Mouse (Mus musculus) urinary bladder, postnatal 4 days (tissue): ENCODE measurements at regions not wholly inside any gene's neighbourhood (a gene's known extent, or its start where the extent isn't known, plus 50 kb on each side); places are given as distances from the start of the nearest gene placed in this dataset.
"Not testable (repeated sequence)": the region's sequence is repeated elsewhere in the genome, so short reads cannot be mapped to it uniquely, and the experiment has no call there.

ENCODE experiments used
- DNase-seq, 2 experiments: peaks; one replicate each; pipeline ENCODE4 v3.0.0; 2021 to 2022; ENCODE audit warnings: low spot score in 2 of 2

DNA sequence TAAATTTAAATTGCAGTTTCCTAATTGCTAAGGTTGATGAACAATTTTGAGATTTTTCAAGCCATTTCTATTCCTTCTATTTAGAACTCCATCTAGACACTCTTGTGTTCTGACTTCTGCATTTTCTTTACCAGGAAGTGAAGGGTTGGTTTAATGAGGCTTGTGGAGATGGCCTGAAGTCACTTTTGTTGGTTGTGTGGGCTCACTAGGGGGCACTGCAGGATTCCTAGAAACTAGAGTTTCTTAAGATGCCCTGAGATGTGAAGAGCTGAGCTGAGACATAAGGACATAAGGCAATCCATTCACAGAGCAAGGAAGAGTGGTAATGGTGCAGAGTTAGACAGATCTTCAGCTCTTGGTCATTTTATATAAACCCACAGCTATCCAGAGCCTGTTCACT, 656.6 kb downstream of the Dad1 start:
- DNase-seq = not testable (repeated sequence)

GRCm38 (mm10) chr14:53590601-53591000, 663.3 kb downstream of the Dad1 start:
- not testable (repeated sequence) for DNase-seq

GRCm38 (mm10) chr14:53582528-53582927, 671.4 kb downstream of the Dad1 start:
- not testable (repeated sequence) for DNase-seq

GRCm38 (mm10) chr14:53581734-53582133, 672.2 kb downstream of the Dad1 start:
- not testable (repeated sequence) for DNase-seq

DNA sequence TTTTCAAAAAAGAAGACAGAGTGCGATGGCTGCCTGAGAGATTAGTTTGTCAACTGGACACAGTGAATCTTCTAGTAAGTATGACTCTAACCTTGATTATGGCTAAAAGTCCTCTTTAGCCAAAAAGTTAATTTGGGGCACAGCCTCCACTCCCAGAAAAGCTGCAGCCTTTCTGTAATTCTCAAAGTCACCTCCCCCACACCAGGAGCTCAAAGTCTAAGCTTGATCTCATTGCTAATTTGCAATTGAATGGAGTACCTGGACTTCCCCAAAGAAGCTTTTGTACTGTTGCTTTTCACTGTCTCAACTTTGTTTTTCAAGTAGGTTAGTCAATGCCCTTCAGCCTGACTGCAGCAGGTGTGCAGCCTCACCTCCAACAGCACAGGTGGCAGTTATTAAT, 677.0 kb downstream of the Dad1 start:
- DNase-seq = not testable (repeated sequence)

- DNase-seq = not testable (repeated sequence)
Measured at GRCm38 (mm10) chr14:53572701-53573100, 681.2 kb downstream of the Dad1 start.

DNA sequence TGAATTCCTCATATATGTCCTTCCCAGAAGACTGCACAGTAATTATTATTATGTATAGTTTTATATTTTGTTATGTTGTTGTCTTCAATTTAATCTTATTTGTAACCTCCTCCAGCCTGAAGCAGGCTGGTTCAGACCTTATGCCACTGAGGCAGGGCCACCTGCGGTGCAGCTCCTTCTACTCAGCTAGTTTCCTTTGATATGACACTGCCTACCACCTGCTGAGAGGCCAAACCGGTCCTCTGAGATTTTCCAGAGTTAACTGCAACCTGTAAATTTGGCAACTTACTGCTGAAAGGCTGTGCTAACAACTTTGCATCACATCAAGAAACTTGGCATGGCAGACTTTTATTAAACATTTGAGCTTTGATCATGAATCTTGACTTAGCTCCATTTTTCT, 691.3 kb downstream of the Dad1 start:
- DNase-seq = no peak

DNA sequence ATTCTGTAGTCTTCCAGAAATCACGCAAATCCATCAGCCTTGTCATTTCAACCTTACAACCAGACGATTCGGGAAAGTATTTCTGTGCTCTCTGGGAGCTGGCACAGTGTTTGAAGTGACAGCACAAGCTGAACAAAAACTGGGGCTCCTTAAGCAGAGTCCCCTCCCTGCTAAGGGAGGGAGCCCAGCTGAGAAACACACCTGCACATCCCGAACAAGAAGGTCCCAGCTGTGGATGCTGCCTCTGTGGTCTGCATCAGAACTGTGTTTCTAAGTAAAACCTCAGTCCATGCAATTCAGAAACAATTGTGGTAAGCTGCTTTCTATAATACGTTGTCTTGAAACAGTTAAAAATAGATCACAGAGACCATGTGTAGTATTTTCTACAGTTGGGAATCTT, 693.8 kb downstream of the Dad1 start:
- not testable (repeated sequence) for DNase-seq

- DNase-seq = not testable (repeated sequence)
Measured at GRCm38 (mm10) chr14:53559386-53559920, 694.5 kb downstream of the Dad1 start.

- no peak for DNase-seq
Measured at GRCm38 (mm10) chr14:53553771-53554170, 700.1 kb downstream of the Dad1 start.

DNA sequence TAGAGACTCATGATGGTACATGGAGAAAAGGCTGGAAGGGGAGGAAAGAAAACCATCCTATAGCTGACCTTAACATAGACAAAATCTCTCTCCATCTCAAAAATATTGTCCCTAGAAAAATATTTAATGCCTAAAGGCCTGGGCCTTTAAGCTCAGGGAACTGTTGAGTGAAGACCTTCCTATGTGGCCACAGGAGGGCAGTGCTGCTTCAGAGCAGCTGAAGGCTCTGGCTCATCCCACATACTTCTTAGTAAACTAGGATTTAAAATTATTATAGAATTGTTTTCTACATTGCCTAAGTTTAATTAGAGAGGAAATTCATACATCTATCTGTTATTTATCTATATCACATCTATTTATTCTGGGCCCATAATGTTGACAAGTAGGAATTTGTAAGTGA, 706.5 kb downstream of the Dad1 start:
- DNase-seq = not testable (repeated sequence)

DNA sequence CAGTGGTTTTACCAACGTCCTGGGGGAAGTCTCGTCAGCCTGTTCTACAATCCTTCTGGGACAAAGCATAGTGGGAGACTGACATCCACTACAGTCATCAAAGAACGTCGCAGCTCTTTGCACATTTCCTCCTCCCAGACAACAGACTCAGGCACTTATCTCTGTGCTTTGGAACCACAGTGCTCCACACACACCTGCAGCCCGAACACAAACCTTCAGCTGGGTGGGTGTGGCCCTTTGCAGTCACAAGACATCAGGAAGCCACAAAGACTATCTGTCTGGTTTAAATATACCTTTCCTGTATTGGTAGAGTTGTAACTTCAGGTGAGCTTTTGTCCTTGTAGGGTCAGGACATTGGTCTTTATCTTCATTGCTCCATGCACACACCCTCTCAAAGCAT, 708.6 kb downstream of the Dad1 start:
- DNase-seq = no peak

GRCm38 (mm10) chr14:53541640-53542039, 712.3 kb downstream of the Dad1 start:
- not testable (repeated sequence) for DNase-seq

DNA sequence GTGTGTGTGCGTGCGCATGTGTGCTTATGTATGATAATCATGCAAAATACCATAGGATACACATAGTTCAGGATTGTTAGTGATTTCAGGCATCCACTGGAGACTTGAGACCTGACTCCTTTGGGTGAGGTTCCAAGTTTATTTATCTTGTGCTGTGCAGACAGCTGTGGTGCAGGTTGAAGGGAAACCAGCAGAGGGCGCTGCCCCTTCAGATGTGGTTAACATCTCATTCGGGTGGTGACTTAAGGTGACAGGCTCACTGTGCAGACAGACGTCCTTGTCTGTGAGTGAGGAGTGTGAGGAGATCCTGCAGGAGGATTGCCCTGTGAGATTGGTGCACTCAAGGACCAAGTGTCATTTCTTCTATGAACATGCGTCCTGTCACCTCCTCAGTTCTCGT, 716.0 kb downstream of the Dad1 start:
- DNase-seq = not testable (repeated sequence)

DNA sequence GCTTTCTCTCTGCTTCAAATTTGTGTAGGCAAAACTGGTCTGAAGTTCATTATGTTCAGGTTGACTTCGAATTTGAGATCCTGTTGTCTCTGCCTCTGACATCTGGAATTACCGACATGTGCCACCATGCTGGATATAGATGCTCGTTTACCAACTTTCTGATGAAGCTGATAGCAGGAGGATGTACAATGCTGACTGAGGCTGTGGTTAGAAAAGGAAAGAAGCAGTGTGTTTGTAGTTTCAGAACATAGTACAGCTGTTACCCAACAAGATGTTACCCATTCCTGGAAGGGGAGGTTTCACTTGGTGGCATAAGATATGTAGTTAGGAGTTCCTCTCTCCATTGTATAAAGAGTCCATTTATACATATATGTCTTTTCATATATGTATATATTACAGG, 730.5 kb downstream of the Dad1 start:
- not testable (repeated sequence) for DNase-seq

GRCm38 (mm10) chr14:53518954-53519353, 735.0 kb downstream of the Dad1 start:
- DNase-seq = not testable (repeated sequence)

GRCm38 (mm10) chr14:53516623-53517238, 737.2 kb downstream of the Dad1 start:
- DNase-seq = not testable (repeated sequence)

- not testable (repeated sequence) for DNase-seq
Measured at GRCm38 (mm10) chr14:53505389-53505788, 748.5 kb downstream of the Dad1 start.

DNA sequence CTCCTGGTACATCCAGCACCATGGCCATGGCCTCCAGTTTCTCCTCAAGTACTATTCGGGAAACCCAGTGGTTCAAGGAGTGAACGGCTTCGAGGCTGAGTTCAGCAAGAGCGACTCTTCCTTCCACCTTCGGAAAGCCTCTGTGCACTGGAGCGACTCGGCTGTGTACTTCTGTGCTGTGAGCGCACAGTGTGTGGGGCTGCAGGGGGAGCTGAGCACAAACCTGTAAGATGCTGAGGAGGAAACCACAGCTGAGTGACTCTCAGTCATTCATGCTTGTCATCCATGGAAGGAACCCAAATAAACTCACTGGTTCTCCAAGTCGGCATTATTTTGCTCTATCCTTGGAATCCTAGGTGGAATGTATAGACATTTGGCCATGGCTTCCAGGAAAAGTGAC, 765.5 kb downstream of the Dad1 start:
- DNase-seq = not testable (repeated sequence)

DNA sequence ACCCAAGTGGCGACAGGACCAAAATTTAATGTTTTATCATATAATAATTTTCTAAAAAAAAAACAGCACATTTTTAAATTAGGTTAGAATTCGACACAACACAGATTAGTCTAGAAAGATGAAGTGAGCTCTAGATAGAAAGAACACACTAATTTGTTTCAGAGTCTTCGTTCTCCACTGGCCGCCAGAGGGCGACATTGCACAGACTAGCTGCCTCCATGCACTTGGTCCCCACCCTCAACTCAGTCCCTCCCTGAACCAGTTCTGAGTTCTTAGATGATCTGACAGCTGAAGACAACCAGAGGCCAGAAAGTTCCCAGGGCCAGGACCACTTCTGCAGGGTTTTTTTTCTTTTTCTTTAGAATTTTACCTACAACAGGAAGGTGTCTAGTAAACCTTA, 766.3 kb downstream of the Dad1 start:
- DNase-seq = not testable (repeated sequence)

DNA sequence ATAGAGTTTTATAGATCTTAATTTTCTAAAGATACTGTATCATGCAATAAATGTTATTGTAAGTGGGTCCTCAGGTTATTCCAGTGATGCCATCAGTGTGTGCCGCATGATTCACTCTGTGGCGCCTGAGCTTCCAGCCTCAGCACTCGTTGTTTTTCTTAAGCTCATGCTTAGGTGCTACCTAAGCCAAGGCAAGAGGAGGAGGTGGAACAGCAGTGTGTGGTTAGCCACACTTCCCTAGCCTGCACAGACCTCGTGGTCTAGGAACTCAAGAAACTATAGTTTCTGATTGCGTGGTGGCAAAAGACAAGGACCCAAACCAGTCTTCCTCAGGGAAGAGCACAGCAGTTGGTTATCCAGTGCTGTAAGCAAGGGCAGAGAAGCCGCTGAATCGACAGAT, 779.7 kb downstream of the Dad1 start:
- not testable (repeated sequence) for DNase-seq

DNA sequence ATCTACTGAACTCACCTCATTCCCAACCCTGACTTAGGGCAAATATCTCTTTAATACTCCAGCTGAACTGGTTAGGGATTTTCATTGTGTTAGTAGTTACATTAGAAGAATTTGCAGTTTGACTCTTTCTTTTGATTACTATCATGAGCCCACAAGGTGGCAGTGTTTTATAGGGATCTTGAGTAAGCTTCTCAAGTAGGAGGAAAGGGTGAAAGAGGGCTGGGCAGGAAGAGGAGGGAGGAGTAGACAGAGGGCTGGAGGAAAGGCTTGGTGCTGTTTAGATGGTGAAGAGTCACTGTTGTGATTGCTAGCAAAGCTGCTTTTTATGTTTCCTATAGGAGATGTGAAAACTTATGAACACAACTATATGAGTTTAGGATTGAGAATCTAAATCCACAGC, 793.1 kb downstream of the Dad1 start:
- not testable (repeated sequence) for DNase-seq

DNA sequence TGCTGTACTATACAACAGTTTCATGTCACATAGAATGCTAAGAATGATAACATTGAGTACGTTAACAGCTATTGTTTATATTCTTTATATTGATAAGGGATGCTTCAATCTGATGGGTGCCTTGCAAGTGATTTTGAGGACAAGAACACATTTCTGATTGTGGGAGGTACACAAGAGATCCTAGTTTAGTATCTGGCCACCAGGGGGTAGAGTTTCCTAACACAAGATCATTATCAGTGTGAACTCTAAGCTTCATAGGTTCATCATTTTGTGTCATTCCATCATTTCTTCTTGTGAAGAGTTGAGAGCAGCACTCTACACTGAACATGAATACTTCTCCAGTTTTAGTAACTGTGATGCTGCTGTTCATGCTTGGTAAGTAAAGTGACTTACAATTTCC, 799.9 kb downstream of the Dad1 start:
- no peak for DNase-seq

- not testable (repeated sequence) for DNase-seq
Measured at GRCm38 (mm10) chr14:53439643-53440042, 814.3 kb downstream of the Dad1 start.
